Mouse (Mus musculus) thymus, adult 2 months (tissue): Measurements from ENCODE around the gene Olfr1396. TPM values are rescaled to one million over a fixed set of nuclear protein-coding genes. Genes with fewer than 3 reads are reported as not detected.

Source experiments
- DNase-seq: peaks from one replicate; pipeline ENCODE4 v3.0.0; 2021
- H3K27ac ChIP-seq: fragments of 200-500 bp; 2 replicates; pipeline ENCODE4 v1.5.1; 2012; ENCODE audit warnings: low read length, control low read depth; ENCODE audit not compliant: control insufficient read depth, insufficient read depth
- H3K27me3 ChIP-seq: fragments of 200-500 bp; 2 replicates; pipeline ENCODE4 v1.6.1; 2012; ENCODE audit warnings: mild to moderate bottlenecking, low read length, moderate library complexity, mixed read lengths; ENCODE audit not compliant: control insufficient read depth, insufficient read depth
- H3K36me3 ChIP-seq: fragments of 200-500 bp; 2 replicates; pipeline ENCODE4 v1.6.1; 2012; ENCODE audit warnings: mild to moderate bottlenecking, low read length, moderate library complexity; ENCODE audit not compliant: control insufficient read depth, insufficient read depth
- H3K4me1 ChIP-seq: fragments of 200-500 bp; replicated peaks from 2 replicates; pipeline ENCODE4 v1.6.1; 2012; ENCODE audit warnings: low read length; ENCODE audit not compliant: control insufficient read depth, insufficient read depth
- H3K4me3 ChIP-seq: fragments of 200-500 bp; 2 replicates; pipeline ENCODE4 v1.5.1; 2012; ENCODE audit warnings: mild to moderate bottlenecking, low read length, control low read depth, moderate library complexity; ENCODE audit not compliant: control insufficient read depth, insufficient read depth
- CTCF ChIP-seq: fragments of 200-500 bp; IDR thresholded peaks from 2 replicates; pipeline ENCODE4 v1.5.1; 2012; ENCODE audit warnings: mild to moderate bottlenecking, control low read depth, low read length, moderate library complexity, borderline replicate concordance; ENCODE audit not compliant: control insufficient read depth, poor library complexity, insufficient read depth; ENCODE audit errors: extremely low read depth
- POLR2A ChIP-seq: fragments of 200-500 bp; IDR thresholded peaks from 2 replicates; pipeline ENCODE4 v1.6.1; 2012; ENCODE audit warnings: mild to moderate bottlenecking, low read length, control low read depth, moderate library complexity; ENCODE audit not compliant: control insufficient read depth, poor library complexity, insufficient read depth; ENCODE audit errors: extremely low read depth
- WGBS: fragments of 180-500 bp; shearing (Covaris S2); methylation state at CpG from one replicate; pipeline ENCODE4 v1.1.7; 2018; 5-methylcytosine and 5-hydroxymethylcytosine counted together
- polyA plus RNA-seq: library from polyadenylated mRNA; depleted of rRNA; stranded (reverse); fragments of >200 nt; gene quantifications from 2 replicates; pipeline ENCODE4 v1.2.3, GENCODE M21; 2012

Gene Olfr1396
- polyA plus RNA-seq, 1 experiment: 0.19 TPM

GRCm38 (mm10) chr11:49100409-49100808 is 14.3 kb downstream of the Olfr1396 start:
- DNase-seq: no peak
- Histone ChIP-seq H3K4me1 (peaks cover 29% of the 10 kb centered on the region), H3K4me3 (no peak overlapping the region), H3K36me3 (peaks cover 11% of the 10 kb centered on the region), H3K27ac (peak overlapping the region; percentile 71; the same call in 1 of the 2 replicates), H3K27me3 (no peaks in the 10 kb centered on the region)
- 77% methylated on average over 3 of the region's 3 CpGs for WGBS
- TF ChIP-seq CTCF: no peak
- TF ChIP-seq POLR2A: no peak

DNA sequence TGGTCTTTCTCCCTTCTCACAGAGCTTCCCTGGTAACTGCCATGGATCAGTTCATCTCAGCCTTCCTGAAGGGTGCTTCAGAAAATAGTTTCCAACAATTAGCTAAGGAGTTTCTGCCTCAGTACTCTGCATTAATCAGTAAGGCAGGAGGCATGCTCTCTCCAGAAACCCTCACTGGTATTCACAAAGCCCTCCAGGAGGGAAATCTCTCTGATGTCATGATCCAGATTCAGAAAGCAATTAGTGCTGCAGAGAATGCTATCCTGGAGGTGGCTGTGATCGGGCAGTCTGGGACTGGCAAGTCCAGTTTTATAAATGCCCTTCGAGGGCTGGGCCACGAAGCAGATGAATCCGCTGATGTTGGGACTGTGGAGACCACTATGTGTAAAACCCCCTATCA is 19.3 kb downstream of the Olfr1396 start:
- peaks cover 28% of the 10 kb centered on the region for H3K4me1 ChIP-seq
- H3K36me3 ChIP-seq: peaks cover 19% of the 10 kb centered on the region
- DNase-seq: no peak
- 98% methylated on average over 4 of the region's 4 CpGs for WGBS
- TF ChIP-seq CTCF (no peak), POLR2A (no peak)
- no peak overlapping the region for H3K4me3 ChIP-seq
- peak overlapping the region; percentile 68 for H3K27ac ChIP-seq
- H3K27me3 ChIP-seq: no peaks in the 10 kb centered on the region

- no peak for TF ChIP-seq POLR2A
- TF ChIP-seq CTCF: no peak
- DNase-seq: peak; percentile 62
- peaks cover 24% of the 10 kb centered on the region for H3K4me1 ChIP-seq
- peak overlapping the region; percentile 99 for H3K27ac ChIP-seq
- no peaks in the 10 kb centered on the region for H3K27me3 ChIP-seq
- 37% methylated on average over 6 of the region's 6 CpGs for WGBS
- H3K4me3 ChIP-seq: no peak overlapping the region; the same call in 1 of the 2 replicates
- H3K36me3 ChIP-seq: peaks cover 19% of the 10 kb centered on the region
Observed at GRCm38 (mm10) chr11:49093861-49094660, 20.6 kb downstream of the Olfr1396 start.

DNA sequence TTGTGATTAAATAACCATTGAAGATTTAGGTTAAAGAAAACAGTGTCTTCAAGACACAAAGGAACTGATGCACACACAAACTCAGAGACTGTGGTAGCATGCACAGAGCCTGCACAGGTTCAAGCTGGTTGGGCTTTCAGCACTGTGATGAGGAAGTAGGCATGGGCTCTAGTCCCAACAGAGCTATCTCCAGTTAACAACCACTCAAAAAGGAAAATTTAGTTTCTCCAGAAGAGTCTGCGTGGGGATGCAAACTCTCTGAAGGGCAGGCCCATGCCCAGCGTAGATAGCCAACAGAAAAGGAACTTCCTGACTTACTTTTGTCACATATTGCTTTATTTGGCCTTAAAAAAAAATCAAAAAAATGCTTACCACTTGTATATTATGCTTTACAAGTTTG is 21.9 kb downstream of the Olfr1396 start:
- no peak overlapping the region for H3K4me3 ChIP-seq
- H3K27me3 ChIP-seq: no peaks in the 10 kb centered on the region
- peaks cover 26% of the 10 kb centered on the region for H3K4me1 ChIP-seq
- no peak for DNase-seq
- WGBS: 46% methylated on average over 2 of the region's 2 CpGs
- TF ChIP-seq CTCF (no peak), POLR2A (no peak)
- peak overlapping the region; percentile 94 for H3K27ac ChIP-seq
- H3K36me3 ChIP-seq: peaks cover 19% of the 10 kb centered on the region

GRCm38 (mm10) chr11:49092053-49092586 is 22.6 kb downstream of the Olfr1396 start:
- peaks cover 26% of the 10 kb centered on the region for H3K4me1 ChIP-seq
- no peak for TF ChIP-seq CTCF
- TF ChIP-seq POLR2A: no peak
- 88% methylated on average over 1 of the region's 1 CpGs for whole genome bisulfite sequencing
- no peaks in the 10 kb centered on the region for H3K27me3 ChIP-seq
- no peak overlapping the region for H3K4me3 ChIP-seq
- H3K36me3 ChIP-seq: peaks cover 19% of the 10 kb centered on the region
- no peak for DNase-seq
- peak overlapping the region; percentile 94 for H3K27ac ChIP-seq

DNA sequence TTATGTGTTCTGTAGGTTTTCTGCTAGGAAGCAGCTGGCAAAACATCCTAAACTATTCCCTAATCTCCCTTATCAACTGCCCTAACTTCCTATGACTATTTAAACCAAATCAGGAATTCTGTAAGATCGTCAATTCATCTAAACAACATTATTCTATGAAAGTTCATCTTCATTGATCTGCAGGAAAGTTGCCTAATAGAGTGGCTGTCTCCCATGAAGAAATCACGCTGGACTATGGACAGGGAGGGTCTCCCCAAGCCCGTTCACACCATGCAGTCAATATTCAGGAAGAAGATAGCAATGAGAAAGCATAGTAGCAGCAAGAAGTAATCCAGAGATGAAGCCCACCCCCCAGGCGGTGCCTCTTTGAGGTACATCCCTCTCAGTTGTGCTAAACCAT is 23.5 kb downstream of the Olfr1396 start:
- DNase-seq: no peak
- H3K4me1 ChIP-seq: peaks cover 30% of the 10 kb centered on the region
- peaks cover 15% of the 10 kb centered on the region for H3K36me3 ChIP-seq
- 89% methylated on average over 4 of the region's 4 CpGs for WGBS
- H3K27me3 ChIP-seq: no peaks in the 10 kb centered on the region
- H3K4me3 ChIP-seq: no peak overlapping the region
- TF ChIP-seq POLR2A (no peak), CTCF (no peak)
- peak overlapping the region; percentile 31; the same call in 1 of the 2 replicates for H3K27ac ChIP-seq

GRCm38 (mm10) chr11:49090551-49090950 is 24.1 kb downstream of the Olfr1396 start:
- H3K4me3 ChIP-seq: no peak overlapping the region
- H3K27me3 ChIP-seq: no peaks in the 10 kb centered on the region
- H3K4me1 ChIP-seq: peaks cover 29% of the 10 kb centered on the region
- H3K36me3 ChIP-seq: peaks cover 9% of the 10 kb centered on the region
- no peak overlapping the region; the same call in 1 of the 2 replicates for H3K27ac ChIP-seq
- 57% methylated on average over 5 of the region's 5 CpGs for WGBS
- no peak for DNase-seq
- TF ChIP-seq POLR2A (no peak), CTCF (no peak)
